In the genomic region with DNA sequence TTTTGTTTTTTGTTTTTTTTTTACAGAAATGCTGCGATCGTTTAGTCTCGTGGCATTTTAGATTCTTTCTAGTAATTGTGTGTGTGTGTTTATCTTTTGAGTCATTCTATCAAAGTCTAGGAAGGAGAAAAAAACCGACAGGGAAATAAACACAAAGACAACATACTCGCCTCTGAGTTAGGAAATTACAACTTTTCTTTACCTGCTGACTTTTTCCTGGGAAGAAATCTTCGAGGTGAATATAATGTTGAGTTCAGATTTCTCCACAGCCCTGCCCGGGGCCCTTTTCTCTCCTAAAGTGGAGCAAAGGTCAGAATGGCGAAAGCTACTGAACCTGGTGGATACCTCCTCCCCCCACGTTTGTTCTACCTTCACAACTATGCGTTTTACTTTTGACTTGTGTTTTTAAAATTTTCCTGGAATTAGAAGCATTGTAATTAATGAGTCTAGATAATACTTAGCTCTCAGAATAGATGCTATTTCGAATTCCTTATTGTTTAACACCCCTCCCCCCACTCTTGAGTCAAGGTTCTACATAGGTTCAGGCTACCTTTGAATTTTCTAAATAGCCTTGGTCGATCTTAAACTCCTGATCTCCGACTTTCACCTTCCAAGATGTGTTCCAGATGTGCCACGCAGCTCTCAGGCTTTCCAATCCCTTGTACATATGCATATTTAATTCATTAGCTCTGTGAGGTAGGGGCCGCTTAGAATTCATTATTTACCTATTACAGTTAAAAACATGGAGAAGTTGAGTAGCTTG, we compare ENCODE assay signal across 8 mouse cellular contexts. TPM values are rescaled to one million over a fixed set of nuclear protein-coding genes. Genes with fewer than 3 reads are reported as not detected.
DNase-seq lines count a peak whose midpoint lies in the region; ATAC-seq lines count a peak whose summit lies in the region.

No protein-coding gene starts in this region.

- peak overlapping the region; percentile 79 for H3K27ac ChIP-seq in brown adipose tissue, adult 24 weeks (replicated peaks; ENCODE audit: low read depth, low read length)
- peak overlapping the region; percentile 97 for H3K27ac ChIP-seq in hindbrain, embryonic 13.5 days
- H3K27ac ChIP-seq in macrophage: peak overlapping the region; percentile 87

- intact Hi-C loops in gastrocnemius, postnatal 14 days (cut with DNase I; ENCODE audit: low total_unique reads): no loop called here

- peak overlapping the region; percentile 85 for H3K9ac ChIP-seq in hindbrain, embryonic 13.5 days

- H3K4me2 ChIP-seq in hindbrain, embryonic 13.5 days: peak overlapping the region; percentile 75

- DNase-seq in kidney, adult 8-10 months: peak; percentile 38 to 39
- DNase-seq in kidney, postnatal 14 days: no peak
- DNase-seq in spleen, adult 18-20 months: no peak
- DNase-seq in gastrocnemius, postnatal 14 days: no peak

- H3K4me1 ChIP-seq in brown adipose tissue, adult 24 weeks (ENCODE audit: control insufficient read depth, insufficient read depth, insufficient read length, low read length): peaks cover 4% of the 10 kb centered on the region; the same call in 1 of the 2 replicates
- peaks cover 19% of the 10 kb centered on the region for H3K4me1 ChIP-seq in hindbrain, embryonic 13.5 days (replicated peaks)

- H3K36me3 ChIP-seq in hindbrain, embryonic 13.5 days: no peaks in the 10 kb centered on the region
- no peaks in the 10 kb centered on the region for H3K36me3 ChIP-seq in macrophage (ENCODE audit: inconsistent target)

- no peaks in the 10 kb centered on the region for H3K27me3 ChIP-seq in hindbrain, embryonic 13.5 days

- peak overlapping the region; percentile 73 for H3K4me3 ChIP-seq in brown adipose tissue, adult 24 weeks (ENCODE audit: insufficient read depth, low read depth, low read length)
- peak overlapping the region; percentile 62 for H3K4me3 ChIP-seq in hindbrain, embryonic 13.5 days
- peak overlapping the region; percentile 29 for H3K4me3 ChIP-seq in macrophage (ENCODE audit: inconsistent target)

- ATAC-seq in hindbrain, embryonic 13.5 days (ENCODE audit: low FRiP score): no peak
- no peak for ATAC-seq in monocyte, adult 5-6 weeks (replicated peaks; ENCODE audit: insufficient number of reproducible peaks, low FRiP score, low TSS enrichment, poor library complexity, severe bottlenecking)

- H3K79me2 ChIP-seq in macrophage (ENCODE audit: inconsistent target): no peaks in the 10 kb centered on the region

- H3K9me3 ChIP-seq in hindbrain, embryonic 13.5 days: no peaks in the 10 kb centered on the region

- WGBS in hindbrain, embryonic 13.5 days: 40% methylated on average over 15 of the region's 15 CpGs
- 40% methylated on average over 15 of the region's 15 CpGs for WGBS in macrophage (ENCODE audit: missing documents)

RNA-seq across cellular contexts. Expression of a gene that starts 11.0 kb away (rescaled TPM):
- 25.0 and 41.1 TPM in 2 replicates for polyA plus RNA-seq in brown adipose tissue, adult 24 weeks (2012; ENCODE audit: insufficient read depth, insufficient read length, missing spikeins)
- 133 TPM in 2 replicates for polyA plus RNA-seq in hindbrain, embryonic 13.5 days (2015; fragmentation: Nextera tagmentation; extraction: Ambion mirVana)
- total RNA-seq in macrophage (2018; cell fraction: chromatin; rRNA removed): 100 to 1,000 TPM in 9 of 26 experiments, 10 to 100 TPM in 17; 12.5 to 208 (median 81.7) TPM
- total RNA-seq in macrophage (2018; cell fraction: cytosol; rRNA removed): 10 to 100 TPM; 11.6 to 70.8 (median 26.9) TPM
- total RNA-seq in macrophage (2018; cell fraction: nucleus; rRNA removed): 100 to 1,000 TPM in 13 of 26 experiments, 10 to 100 TPM in 13; 44.0 to 189 (median 105) TPM
- polyA plus RNA-seq in macrophage (2018): 7.9 to 34.0 TPM (median 16.4 TPM) in 3 replicates
- total RNA-seq in monocyte, adult 5-6 weeks (2017): 65.4 to 124 TPM (median 68.3 TPM) in 3 replicates
- total RNA-seq in gastrocnemius, postnatal 14 days (2021): 100 to 1,000 TPM in 1 of 2 experiments, 10 to 100 TPM in 1; 73.6 to 103 TPM

Comparison
In these comparisons a context has a peak if more than half of its experiments do, and no peak if none do; other contexts are left out.
1. DNase-seq: peak in kidney, adult 8-10 months (2 of 2); none in kidney, postnatal 14 days (single experiment), spleen, adult 18-20 months (0 of 2) and gastrocnemius, postnatal 14 days (single experiment).
2. Peak in every context shown above with its lines, with median percentiles within 50 percentile points of each other: H3K27ac ChIP-seq and H3K4me3 ChIP-seq.